Mouse (Mus musculus) naive thymus-derived CD4-positive, alpha-beta T cell, adult 2 months (primary cell): Measurements from ENCODE around the gene 4930404N11Rik.
A peak's percentile ranks its signal among the peaks of the same experiment; 100 is the strongest.

Experiments
- DNase-seq: peaks from one replicate; pipeline ENCODE4 v3.0.0-alpha.2; 2011; ENCODE audit warnings: low read depth

Gene 4930404N11Rik

DNA sequence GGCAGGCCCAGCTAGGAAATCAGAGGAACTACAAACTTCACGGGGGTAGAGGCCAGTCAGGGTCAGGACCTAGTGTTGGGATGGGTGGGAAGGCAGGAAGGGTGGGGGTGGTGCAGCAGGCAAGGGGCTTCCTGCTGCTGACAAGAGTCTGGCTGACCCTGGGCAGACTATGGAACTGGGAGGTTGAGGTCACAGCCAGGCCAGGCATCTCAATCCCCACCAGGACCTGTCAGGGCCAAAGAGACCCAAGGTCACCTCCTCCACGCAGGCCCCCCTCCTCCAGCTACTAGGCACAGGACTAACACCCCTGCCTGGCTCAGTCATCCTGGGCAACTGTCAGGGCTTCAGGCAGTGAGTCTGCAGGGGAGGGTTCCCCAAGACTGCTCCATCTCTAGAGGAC lies 37.7 kb downstream of the 4930404N11Rik start:
- no peak for DNase-seq

DNA sequence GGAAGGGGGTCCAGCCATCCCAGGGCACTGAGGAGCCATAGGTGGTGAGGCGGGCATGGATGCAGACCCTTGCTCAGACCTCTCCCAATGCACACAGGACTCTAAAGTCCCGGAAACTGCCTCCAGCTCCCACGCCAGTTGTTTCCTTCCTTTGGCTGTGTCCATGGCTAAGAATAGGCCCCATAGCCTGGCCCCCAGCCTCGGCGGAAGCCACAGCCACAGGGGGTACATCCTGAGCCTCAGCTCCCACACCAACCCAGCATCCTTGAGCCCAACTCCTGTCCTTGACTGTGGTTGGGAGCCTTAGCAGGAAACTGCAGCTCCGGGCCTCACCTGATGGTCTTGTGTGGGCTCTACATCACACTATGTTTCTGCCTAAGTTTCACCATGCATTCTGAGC lies 38.8 kb downstream of the 4930404N11Rik start:
- DNase-seq, result no peak

DNA sequence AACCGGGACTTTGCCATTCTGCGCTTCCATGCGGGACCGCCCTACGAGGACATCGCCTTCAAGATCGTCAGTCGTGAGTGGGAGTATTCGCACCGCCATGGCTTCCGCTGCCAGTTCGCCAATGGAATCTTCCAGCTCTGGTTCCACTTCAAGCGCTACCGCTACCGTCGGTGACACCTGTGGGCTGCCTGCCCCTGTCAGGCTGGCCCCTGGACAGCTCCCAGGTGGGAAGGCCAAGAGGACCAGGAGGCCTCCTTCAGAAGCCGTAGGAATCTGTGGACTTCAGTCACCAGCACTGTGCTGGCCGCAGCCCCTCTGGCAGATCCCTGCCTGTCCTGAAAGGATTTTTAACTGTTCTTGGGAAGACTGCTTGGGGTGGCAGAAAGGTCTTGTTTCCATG lies 39.8 kb downstream of the 4930404N11Rik start:
- DNase-seq, result no peak

DNA sequence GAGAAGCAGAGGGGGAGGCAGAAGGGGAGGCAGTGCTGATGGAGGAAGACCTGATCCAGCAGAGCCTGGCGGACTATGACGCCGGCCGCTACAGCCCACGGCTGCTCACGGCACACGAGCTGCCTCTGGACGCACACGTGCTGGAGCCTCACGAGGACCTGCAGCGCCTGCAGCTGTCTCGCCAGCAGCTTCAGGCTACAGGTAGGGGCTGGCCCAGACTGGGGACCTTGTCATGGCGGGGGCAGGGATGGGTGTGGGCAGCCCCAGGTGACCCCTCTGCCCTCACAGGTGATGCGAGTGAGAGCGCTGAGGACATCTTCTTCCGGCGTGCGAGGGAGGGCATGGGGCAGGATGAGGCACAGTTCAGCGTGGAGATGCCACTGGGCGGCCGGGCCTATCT lies 40.4 kb downstream of the 4930404N11Rik start:
- no peak for DNase-seq

DNA sequence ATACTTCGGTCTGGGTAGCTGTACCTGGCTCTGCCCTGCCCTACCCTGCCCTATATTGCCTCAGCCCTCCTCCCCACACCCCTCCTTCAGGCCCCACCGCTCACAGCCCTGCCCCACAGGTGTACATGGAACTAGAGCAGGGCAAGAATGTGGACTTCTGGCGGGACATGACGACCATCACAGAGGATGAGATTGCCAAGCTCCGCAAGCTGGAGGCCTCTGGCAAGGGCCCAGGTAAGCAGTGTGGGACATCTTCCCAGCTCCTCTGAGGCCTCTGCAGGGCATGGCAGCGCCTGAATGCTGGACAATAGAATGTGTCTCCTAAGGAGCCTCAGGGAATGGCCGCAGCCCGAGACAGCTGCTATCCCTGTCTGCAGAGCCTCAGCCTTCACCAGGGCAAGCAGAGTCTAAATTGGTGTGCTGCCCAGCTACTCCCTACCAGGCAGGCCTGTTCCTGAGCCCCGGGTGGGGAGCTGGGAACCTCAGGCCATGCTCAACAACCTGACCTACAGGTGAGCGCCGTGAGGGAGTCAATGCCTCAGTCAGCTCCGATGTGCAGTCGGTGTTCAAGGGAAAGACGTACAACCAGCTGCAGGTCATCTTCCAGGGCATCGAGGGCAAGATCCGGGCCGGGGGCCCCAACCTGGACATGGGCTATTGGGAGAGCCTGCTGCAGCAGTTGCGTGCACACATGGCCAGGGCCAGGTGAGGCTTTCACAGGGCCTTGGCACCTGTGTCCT lies 41.7 kb downstream of the 4930404N11Rik start:
- no peak for DNase-seq

DNA sequence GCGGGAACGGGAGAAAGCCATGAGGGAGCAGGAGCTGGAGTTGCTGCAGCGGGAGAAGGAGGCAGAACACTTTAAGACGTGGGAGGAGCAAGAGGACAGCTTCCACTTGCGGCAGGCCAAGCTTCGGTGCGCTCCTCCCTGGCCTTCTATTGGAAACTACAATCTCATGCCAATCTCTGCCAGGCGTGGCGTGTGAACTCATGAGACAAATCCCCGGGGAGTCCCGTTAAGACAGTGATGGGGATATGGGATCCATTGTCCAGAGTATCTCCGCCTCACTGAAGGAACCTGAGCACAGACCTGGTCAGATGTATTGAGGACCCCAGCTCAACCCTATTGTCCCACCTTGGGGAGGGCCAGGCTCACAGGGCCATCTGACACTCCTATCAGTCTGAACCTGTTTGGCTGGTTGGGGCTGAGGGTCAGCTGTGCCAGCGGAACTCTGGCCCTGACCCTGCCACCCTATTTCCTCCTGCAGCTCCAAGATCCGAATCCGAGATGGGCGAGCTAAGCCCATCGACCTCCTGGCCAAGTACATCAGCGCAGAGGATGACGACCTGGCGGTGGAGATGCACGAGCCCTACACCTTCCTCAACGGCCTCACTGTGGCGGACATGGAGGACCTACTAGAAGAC lies 42.4 kb downstream of the 4930404N11Rik start:
- DNase-seq, result no peak

DNA sequence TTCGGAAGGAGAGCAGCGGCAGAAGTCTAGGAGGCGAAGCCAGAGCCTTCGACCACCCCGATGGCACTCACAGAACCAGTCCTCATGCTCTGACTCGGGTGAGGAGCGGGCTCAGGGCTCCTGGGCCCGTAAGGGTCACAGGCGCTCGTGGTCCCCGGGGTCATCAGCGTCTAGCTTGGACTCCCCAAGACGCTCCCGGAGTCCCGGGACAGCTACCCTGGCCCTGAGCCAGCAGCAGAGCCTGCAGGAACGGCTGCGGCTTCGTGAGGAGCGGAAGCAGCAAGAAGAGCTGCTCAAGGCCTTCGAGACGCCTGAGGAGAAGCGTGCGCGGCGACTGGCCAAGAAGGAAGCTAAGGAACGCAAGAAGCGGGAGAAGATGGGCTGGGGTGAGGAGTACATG lies 43.2 kb downstream of the 4930404N11Rik start:
- DNase-seq, result no peak

DNA sequence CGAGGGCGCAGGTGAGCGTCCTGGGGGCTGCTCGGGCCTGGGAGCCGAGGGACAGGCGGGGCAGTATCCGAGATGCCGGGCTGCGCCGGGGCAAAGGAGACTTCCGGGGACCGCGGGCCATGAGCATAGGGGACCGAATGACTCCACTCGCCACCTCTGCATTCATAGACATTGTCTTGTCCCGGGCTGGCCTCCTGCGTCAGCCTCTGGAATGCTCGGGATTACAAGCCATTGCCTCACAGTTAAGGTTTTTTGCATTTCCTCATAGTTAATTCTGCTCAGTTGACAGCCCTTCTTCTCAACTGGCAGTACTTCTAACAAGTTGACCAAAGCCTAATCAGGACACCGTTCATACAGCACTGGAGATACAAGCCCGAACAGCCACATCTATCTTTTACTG lies 44.2 kb downstream of the 4930404N11Rik start:
- no peak for DNase-seq

DNA sequence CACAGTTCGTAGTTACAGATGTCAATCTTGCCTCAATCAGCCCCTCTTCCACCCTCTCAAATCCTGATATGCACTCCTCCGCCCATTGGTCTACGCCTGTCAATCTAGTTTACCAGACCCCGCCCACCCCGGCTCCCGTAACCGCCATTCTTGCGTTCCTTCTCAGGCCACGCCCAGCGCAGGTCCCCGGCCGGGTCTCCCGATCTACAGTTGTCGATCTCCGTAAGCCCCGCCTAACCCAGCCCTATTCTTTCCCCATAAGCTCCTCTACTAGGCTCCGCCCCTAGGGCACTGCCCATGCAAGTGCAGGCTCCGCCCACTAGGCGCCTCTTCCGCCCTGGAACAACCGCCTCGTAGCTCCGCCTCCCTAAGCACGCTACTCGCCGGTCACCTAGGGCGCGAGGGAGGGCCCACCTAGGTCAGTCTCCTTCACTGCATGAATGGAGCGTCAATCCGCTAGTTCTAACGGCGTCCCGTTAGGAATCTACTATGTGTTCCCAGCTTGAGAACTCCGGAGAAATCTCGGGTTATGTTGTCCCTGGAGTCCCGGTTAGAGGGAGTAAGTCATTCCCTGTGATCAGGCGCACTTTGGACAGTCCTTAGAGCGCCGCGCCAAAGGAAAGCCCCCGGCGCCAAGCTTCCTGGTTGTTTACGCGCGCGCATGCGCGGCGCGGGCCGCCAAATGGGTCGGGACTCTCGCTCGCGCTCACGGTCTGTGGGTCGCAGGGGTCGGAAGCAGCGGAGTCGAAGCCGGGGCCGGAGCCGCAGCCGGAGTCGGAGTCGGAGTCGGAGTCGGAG lies 44.9 kb downstream of the 4930404N11Rik start, which contains the start of gene Cactin:
Cactin (plus strand) TSS at position 554 of the 798 bp plus-strand sequence.
- DNase-seq, result peak; percentile 100

DNA sequence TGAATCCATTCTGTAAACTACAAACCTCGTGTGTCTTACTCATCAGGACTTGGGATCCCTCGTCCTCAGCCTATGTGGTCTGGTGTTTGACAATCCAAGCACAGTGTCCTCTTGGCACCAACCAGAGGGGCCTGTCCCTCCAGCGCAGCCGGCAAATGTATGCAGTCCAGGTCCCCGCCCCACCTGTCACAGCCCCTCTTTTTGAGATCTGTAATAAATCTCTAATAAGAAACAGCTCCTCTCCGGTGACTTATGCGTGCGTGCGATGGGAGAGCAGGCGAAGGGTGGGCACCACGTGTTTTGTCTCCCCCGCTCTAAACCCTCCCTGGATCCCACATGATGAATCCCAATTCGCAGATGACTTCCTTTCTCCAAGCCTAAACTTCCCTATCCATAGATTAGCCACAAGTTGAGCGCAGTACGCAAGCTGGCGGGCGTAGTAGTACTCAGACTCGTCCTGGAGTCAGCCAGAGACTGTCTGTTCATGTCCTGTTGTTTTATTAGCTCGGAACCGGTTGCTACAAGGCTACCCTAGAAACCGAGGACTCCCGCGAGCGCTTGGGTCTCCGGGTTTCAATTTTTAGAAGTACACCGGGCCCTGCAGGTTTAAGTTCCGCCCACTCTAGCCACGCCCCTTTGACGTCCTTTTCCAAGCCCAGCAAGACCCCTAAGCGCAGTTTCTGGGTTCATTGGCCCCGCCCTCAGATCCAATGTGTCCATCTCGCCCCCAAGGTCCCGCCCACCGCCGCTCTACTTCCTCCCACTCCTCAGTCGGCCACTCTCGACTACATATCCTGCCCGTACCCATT lies 45.7 kb downstream of the 4930404N11Rik start:
- no peak for DNase-seq

DNA sequence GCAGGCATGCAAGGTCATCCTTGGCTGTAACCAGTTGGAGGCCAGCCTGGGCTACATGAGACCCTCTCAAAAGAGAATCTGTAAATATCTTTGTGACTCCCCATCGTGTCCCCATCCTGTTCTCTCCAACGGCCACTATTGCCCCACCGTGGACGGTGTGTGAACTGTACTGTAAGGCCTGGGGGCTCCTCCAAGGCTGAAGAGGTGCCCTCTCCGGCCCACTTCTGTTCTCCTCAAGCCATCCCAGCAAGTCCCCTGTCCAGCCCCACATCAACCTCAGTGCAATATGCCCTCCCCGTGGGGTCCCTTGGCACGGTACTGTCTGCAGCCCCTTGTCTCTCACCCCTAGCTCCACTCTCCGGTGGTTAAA lies 46.3 kb downstream of the 4930404N11Rik start:
- DNase-seq, result no peak

DNA sequence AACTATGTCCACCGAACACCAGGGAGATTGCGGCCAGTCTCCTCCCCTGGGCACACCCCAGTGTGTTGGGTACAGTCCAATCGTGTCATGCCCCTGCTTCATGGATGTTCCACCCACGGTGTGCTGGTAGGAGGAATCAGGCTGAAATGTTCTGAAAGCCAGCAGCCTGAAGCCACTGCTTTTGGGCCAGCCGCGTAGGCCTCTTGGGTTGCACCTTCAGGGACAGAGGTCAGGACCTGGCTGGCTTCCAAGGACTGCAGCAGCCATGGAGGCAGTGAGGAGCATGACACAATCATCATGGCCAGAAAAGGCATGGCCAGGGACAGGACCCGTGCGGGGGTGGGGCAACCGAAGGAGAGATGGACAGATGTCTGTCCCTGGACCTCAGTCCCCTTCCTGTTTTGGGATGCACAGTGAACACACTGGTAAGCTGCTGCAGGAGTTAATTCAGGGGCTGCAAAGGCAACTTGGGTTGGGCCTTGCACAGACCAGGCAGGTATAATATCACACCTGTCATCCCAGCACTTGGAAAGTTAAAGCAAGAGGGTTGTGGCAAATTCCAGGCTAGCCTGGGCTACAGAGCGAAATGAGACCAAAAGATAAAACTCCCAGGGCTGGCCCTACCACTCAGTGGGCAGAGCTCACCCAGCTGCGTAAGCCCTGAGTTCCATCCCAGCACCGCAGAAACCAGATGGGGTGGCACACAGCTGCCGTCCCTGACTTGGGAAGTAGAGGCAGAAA lies 46.9 kb downstream of the 4930404N11Rik start:
- DNase-seq, result no peak

DNA sequence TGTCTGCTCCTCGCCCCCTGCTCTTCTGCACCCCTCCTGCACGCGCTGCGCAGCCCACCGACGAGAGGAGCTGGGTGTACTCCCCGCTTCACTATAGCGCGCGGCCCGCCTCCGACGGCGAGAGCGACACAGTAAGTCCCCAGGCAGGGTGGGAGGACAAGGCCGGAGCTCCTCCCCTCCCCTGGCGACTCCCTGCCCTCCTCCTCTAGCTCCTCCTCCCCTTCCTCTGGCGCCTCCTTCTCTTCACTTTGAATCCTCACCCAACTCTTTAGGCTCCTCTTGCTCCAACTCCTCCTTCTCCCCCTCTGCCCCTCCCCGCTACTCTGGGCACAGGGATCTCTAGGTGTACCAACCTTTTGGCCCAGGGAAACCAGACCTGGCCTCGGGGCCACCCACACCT lies 48.3 kb downstream of the 4930404N11Rik start:
- peak; percentile 47 for DNase-seq

DNA sequence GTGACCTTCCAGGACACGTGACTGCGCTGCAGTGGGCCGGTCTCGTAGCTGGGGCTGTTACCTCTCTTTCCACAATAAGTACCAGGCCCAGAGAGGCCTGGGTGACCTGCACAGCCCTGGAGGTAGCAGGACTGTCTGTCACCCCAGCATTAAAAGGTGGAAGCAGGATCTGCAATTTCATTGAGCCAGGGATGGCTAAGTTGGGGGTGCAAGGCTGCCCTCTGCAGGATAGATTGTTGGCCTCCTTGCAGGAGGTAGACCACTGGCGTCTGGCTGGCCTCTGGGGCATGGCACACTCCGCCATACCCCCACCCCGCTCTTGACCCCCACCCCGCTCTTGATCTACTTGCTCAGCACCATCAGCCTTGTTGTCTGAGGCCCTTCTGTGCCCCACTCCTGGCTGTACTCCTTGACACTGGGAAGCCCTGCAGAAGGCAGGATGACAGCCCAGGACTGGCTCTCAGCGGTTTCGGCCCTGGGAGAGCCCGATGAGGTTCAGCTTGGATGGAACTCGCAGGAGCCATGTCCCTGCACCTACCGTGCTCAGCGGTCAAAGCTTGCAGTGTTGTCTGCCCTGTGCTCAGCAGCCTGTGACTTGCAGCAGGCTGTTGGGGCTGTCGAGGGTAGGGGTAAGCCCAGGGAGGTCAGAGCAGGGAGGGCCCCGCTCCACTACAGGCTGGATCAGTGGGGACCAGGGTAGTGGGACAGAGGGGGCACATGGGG lies 49.1 kb downstream of the 4930404N11Rik start:
- no peak for DNase-seq

DNA sequence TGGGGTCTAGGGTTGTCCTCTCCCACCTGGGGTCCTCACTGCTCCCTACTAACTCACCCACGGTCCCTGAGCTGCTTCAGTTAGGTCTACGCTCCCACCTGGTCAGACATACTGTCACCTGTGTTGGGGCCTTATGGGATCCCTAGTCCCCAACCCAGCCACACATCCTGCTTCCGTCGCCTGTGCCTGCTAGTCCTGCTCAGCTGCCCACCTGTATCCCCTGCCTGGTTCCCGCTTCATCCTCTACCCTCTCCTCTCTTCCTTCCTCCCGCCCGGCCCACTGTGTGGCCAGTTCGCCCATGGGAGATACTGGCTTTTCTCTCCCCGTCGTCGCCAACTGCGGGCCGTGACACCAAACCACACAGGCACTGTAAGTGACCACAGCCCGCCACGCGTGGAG lies 50.0 kb downstream of the 4930404N11Rik start:
- no peak for DNase-seq

DNA sequence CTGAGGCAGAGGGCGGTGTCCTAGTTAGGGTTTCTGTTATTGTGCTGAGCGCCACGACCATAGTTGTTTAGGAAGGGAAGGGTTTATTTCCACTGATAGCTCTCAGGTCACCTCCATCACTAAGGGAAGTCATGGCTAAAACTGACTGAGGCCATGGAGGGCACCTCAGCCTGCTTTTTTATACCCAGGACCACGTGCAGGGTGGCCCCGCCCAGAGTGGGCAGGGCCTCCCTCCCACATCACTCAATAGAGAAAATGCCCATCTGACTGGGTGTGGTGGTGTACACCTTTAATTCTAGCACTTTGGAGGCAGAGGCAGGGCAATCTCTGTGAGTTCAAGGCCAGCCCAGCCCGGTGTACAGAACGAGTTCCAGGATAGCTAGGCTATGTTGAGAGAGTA lies 51.4 kb downstream of the 4930404N11Rik start:
- no peak for DNase-seq

DNA sequence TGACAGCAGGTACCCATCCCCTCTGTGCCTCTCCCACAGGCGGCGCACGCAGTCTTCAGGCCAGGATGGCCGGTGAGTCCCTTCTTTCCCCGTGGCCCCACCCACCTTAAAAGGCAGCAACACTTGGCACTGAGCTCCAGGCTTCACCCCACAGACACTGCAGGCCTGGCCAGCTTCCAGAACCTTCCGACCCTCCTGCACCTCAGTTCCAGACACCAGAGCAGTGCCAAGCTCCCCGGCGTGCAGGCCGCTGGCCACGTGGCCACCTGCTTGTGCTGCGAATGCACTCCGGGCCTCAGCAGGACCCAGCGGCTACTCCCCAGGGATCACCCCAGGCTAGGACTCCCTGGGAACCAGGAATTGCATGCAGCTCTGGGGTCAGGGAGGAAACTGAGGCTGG lies 52.0 kb downstream of the 4930404N11Rik start:
- DNase-seq, result no peak
